Mouse (Mus musculus) heart, postnatal 0 days (tissue): ENCODE measurements at regions not wholly inside any gene's neighbourhood (a gene's known extent, or its start where the extent isn't known, plus 50 kb on each side); places are given as distances from the start of the nearest gene placed in this dataset.

ENCODE experiments used
- ATAC-seq: fragments of 200-750 bp; cut with Nextera tagmentation; 2 replicates; pipeline ENCODE4 v1.8.0; 2017; ENCODE audit warnings: low read depth, moderate number of reproducible peaks, moderate library complexity; ENCODE audit not compliant: insufficient read depth
- DNase-seq: peaks from one replicate; pipeline ENCODE4 v3.0.0-alpha.2; 2016; ENCODE audit warnings: low spot score
- H3K27ac ChIP-seq: fragments of 300-500 bp; sonication (generic); 2 replicates; pipeline ENCODE4 v1.5.1; 2014; ENCODE audit warnings: low read depth, mild to moderate bottlenecking
- H3K27me3 ChIP-seq: fragments of 300-500 bp; sonication (generic); 2 replicates; pipeline ENCODE4 v1.6.1; 2014; ENCODE audit warnings: low read length, mixed read lengths; ENCODE audit not compliant: control insufficient read depth, insufficient read depth
- H3K36me3 ChIP-seq: fragments of 300-500 bp; sonication (generic); replicated peaks from 2 replicates; pipeline ENCODE4 v1.6.1; 2014; ENCODE audit warnings: low read length, mixed read lengths; ENCODE audit not compliant: control insufficient read depth, insufficient read depth
- H3K4me1 ChIP-seq: fragments of 300-500 bp; sonication (generic); 2 replicates; pipeline ENCODE4 v1.6.1; 2014; ENCODE audit warnings: antibody characterized with exemption; ENCODE audit not compliant: control insufficient read depth, insufficient read depth
- H3K4me2 ChIP-seq: fragments of 300-500 bp; sonication (generic); 2 replicates; pipeline ENCODE4 v1.6.1; 2014; ENCODE audit warnings: low read depth, mild to moderate bottlenecking, low read length, moderate library complexity
- H3K4me3 ChIP-seq: fragments of 300-500 bp; sonication (generic); 2 replicates; pipeline ENCODE4 v1.5.1; 2014; ENCODE audit warnings: low read depth, low read length
- H3K9ac ChIP-seq: fragments of 300-500 bp; sonication (generic); replicated peaks from 2 replicates; pipeline ENCODE4 v1.6.1; 2014; ENCODE audit warnings: low read depth, low read length, mixed read lengths
- H3K9me3 ChIP-seq: fragments of 300-500 bp; sonication (generic); replicated peaks from 2 replicates; pipeline ENCODE4 v1.6.1; 2016; ENCODE audit warnings: low read length; ENCODE audit not compliant: control insufficient read depth
- CTCF ChIP-seq: IDR thresholded peaks from 2 replicates; pipeline ENCODE4 v1.5.1; 2016; ENCODE audit warnings: antibody characterized with exemption, control low read depth, low read depth
- EP300 ChIP-seq: IDR thresholded peaks from 2 replicates; pipeline ENCODE4 v1.6.1; 2016; ENCODE audit warnings: antibody characterized with exemption, low read depth
- WGBS: fragments of 180-500 bp; shearing (Covaris S2); extraction: QIAGEN DNeasy Blood & Tissue Kit; methylation state at CpG from one replicate; pipeline ENCODE4 v1.1.7; 2014; 5-methylcytosine and 5-hydroxymethylcytosine counted together

GRCm38 (mm10) chr14:80846420-80847083, 862.7 kb downstream of the Olfm4 start:
- TF ChIP-seq CTCF (no peak), EP300 (no peak)
- 88% methylated on average over 9 of the region's 9 CpGs for WGBS
- H3K27ac ChIP-seq = no peak overlapping the region
- H3K4me3 ChIP-seq = no peak overlapping the region
- no peaks in the 10 kb centered on the region for H3K9me3 ChIP-seq
- no peak overlapping the region for H3K9ac ChIP-seq
- no peaks in the 10 kb centered on the region for H3K4me1 ChIP-seq
- no peak overlapping the region for H3K4me2 ChIP-seq
- ATAC-seq = no peak
- H3K36me3 ChIP-seq = no peaks in the 10 kb centered on the region
- no peak for DNase-seq
- no peaks in the 10 kb centered on the region for H3K27me3 ChIP-seq
